26 mouse cellular contexts compared by ENCODE assay signal in genomic region chr10:87041265-87041664, GRCm38 (mm10). TPM values are rescaled to one million over a fixed set of nuclear protein-coding genes. Genes with fewer than 3 reads are reported as not detected.
"Had no signal": no experiment of that assay in that cellular context is flagged by ENCODE, and none has a peak within 500 bp of the region (broad histone marks: within the 10 kb centered on the region; RNA-seq: fewer than 3 reads in every experiment).

No protein-coding gene starts in this region.

- H3K36me3 ChIP-seq: limb, embryonic 12.5 days; limb, embryonic 15.5 days; midbrain, embryonic 12.5 days; midbrain, embryonic 15.5 days; stomach, embryonic 15.5 days had no signal

- H3K4me1 ChIP-seq: limb, embryonic 15.5 days had no signal

- H3K4me3 ChIP-seq: limb, embryonic 12.5 days; limb, embryonic 15.5 days; midbrain, embryonic 12.5 days; midbrain, embryonic 15.5 days; stomach, embryonic 15.5 days had no signal

- H3K9ac ChIP-seq: limb, embryonic 12.5 days; limb, embryonic 15.5 days; liver, embryonic 14.5 days; liver, postnatal 0 days; lung, embryonic 14.5 days; midbrain, embryonic 12.5 days; midbrain, embryonic 15.5 days; stomach, embryonic 15.5 days had no signal

- ATAC-seq: liver, postnatal 0 days; lung, postnatal 0 days; midbrain, embryonic 15.5 days had no signal

- H3K27me3 ChIP-seq: limb, embryonic 12.5 days; limb, embryonic 15.5 days; midbrain, embryonic 15.5 days had no signal

- H3K27ac ChIP-seq: limb, embryonic 12.5 days; limb, embryonic 15.5 days; liver, embryonic 14.5 days; macrophage; midbrain, embryonic 12.5 days; midbrain, embryonic 15.5 days; stomach, embryonic 15.5 days had no signal

- DNase-seq: kidney, postnatal 14 days; kidney, postnatal 4 days; left cerebral cortex, postnatal 4 days; liver, postnatal 0 days; lung, embryonic 14.5 days; retina, postnatal 1 day; right cerebral cortex, postnatal 25 days; spleen, adult 18-20 months; thymus, postnatal 25 days had no signal

- H3K4me2 ChIP-seq: limb, embryonic 12.5 days; limb, embryonic 15.5 days; liver, embryonic 11.5 days; lung, embryonic 14.5 days; midbrain, embryonic 12.5 days; midbrain, embryonic 15.5 days; stomach, embryonic 15.5 days had no signal

- H3K9me3 ChIP-seq: limb, embryonic 12.5 days; limb, embryonic 15.5 days; midbrain, embryonic 12.5 days; midbrain, embryonic 15.5 days; stomach, embryonic 15.5 days had no signal

RNA-seq across cellular contexts. Expression of gene 1700113H08Rik, which starts 16.6 kb away (rescaled TPM):
- total RNA-seq: layer of hippocampus, adult 18-20 months; layer of hippocampus, postnatal 14 days; left cerebral cortex, adult 8-10 months; left cerebral cortex, postnatal 14 days; left cerebral cortex, postnatal 4 days; megakaryocyte, adult 5-6 weeks; neutrophil, adult 5-6 weeks had no signal
- polyA plus RNA-seq: kidney, embryonic 16.5 days; limb, embryonic 12.5 days; limb, embryonic 15.5 days; liver, embryonic 11.5 days; liver, embryonic 14.5 days; liver, postnatal 0 days; lung, embryonic 14.5 days; lung, postnatal 0 days; macrophage; midbrain, embryonic 15.5 days; thymus, postnatal 0 days had no signal

RNA-seq across cellular contexts. Expression of gene Stab2, which starts 33.4 kb away (rescaled TPM):
- total RNA-seq: neutrophil, adult 5-6 weeks had no signal
